Mouse (Mus musculus): ENCODE measurements around the gene Mecom. TPM values are rescaled to one million over a fixed set of nuclear protein-coding genes. Genes with fewer than 3 reads are reported as not detected.

Gene Mecom
- total RNA-seq, 4 experiments from 2014 or later = 2.2 to 5.5 (median 4.5) TPM

- DNase-seq (ENCODE audit: low spot score in 2 of 2) = no peak
Observed at GRCm38 (mm10) chr3:30154390-30154789, 393.4 kb downstream of the Mecom start.

- no peak for DNase-seq (ENCODE audit: low spot score in 2 of 2)
Observed at GRCm38 (mm10) chr3:30153923-30154331, 393.9 kb downstream of the Mecom start.

- no peak for DNase-seq (ENCODE audit: low spot score in 2 of 2)
Observed at GRCm38 (mm10) chr3:30150071-30150470, 397.7 kb downstream of the Mecom start.

GRCm38 (mm10) chr3:30148378-30149079 lies 399.3 kb downstream of the Mecom start:
- DNase-seq (ENCODE audit: low spot score in 2 of 2) = no peak

GRCm38 (mm10) chr3:30145051-30145450 lies 402.8 kb downstream of the Mecom start:
- DNase-seq (ENCODE audit: low spot score in 2 of 2) = no peak

- DNase-seq (ENCODE audit: low spot score in 2 of 2) = no peak
Observed at GRCm38 (mm10) chr3:30143961-30144411, 403.8 kb downstream of the Mecom start.

GRCm38 (mm10) chr3:30143440-30143839 lies 404.4 kb downstream of the Mecom start:
- DNase-seq (ENCODE audit: low spot score in 2 of 2) = no peak

- no peak for DNase-seq (ENCODE audit: low spot score in 2 of 2)
Observed at GRCm38 (mm10) chr3:30140349-30140748, 407.5 kb downstream of the Mecom start.

- DNase-seq (ENCODE audit: low spot score in 2 of 2) = no peak
Observed at GRCm38 (mm10) chr3:30139678-30140077, 408.1 kb downstream of the Mecom start.

- DNase-seq (ENCODE audit: low spot score in 2 of 2) = no peak
Observed at GRCm38 (mm10) chr3:30138588-30138987, 409.2 kb downstream of the Mecom start.

GRCm38 (mm10) chr3:30135857-30136256 lies 412.0 kb downstream of the Mecom start:
- DNase-seq (ENCODE audit: low spot score in 2 of 2) = no peak

GRCm38 (mm10) chr3:30135119-30135518 lies 412.7 kb downstream of the Mecom start:
- no peak for DNase-seq (ENCODE audit: low spot score in 2 of 2)

- DNase-seq (ENCODE audit: low spot score in 2 of 2) = no peak
Observed at GRCm38 (mm10) chr3:30132981-30133380, 414.8 kb downstream of the Mecom start.

- DNase-seq (ENCODE audit: low spot score in 2 of 2) = no peak
Observed at GRCm38 (mm10) chr3:30132370-30132769, 415.4 kb downstream of the Mecom start.

- no peak for DNase-seq (ENCODE audit: low spot score in 2 of 2)
Observed at GRCm38 (mm10) chr3:30130495-30130894, 417.3 kb downstream of the Mecom start.

GRCm38 (mm10) chr3:30122618-30123017 lies 425.2 kb downstream of the Mecom start:
- DNase-seq (ENCODE audit: low spot score in 2 of 2) = no peak

GRCm38 (mm10) chr3:30120790-30121512 lies 426.9 kb downstream of the Mecom start:
- no peak for DNase-seq (ENCODE audit: low spot score in 2 of 2)

- no peak for DNase-seq (ENCODE audit: low spot score in 2 of 2)
Observed at GRCm38 (mm10) chr3:30118594-30119297, 429.1 kb downstream of the Mecom start.

GRCm38 (mm10) chr3:30113249-30113770 lies 434.5 kb downstream of the Mecom start:
- DNase-seq (ENCODE audit: low spot score in 2 of 2) = no peak

- DNase-seq (ENCODE audit: low spot score in 2 of 2) = no peak
Observed at GRCm38 (mm10) chr3:30107945-30108670, 439.7 kb downstream of the Mecom start.

- no peak for DNase-seq (ENCODE audit: low spot score in 2 of 2)
Observed at GRCm38 (mm10) chr3:30106481-30106880, 441.3 kb downstream of the Mecom start.
